ENCODE assay signal across 8 mouse cellular contexts in the genomic region with DNA sequence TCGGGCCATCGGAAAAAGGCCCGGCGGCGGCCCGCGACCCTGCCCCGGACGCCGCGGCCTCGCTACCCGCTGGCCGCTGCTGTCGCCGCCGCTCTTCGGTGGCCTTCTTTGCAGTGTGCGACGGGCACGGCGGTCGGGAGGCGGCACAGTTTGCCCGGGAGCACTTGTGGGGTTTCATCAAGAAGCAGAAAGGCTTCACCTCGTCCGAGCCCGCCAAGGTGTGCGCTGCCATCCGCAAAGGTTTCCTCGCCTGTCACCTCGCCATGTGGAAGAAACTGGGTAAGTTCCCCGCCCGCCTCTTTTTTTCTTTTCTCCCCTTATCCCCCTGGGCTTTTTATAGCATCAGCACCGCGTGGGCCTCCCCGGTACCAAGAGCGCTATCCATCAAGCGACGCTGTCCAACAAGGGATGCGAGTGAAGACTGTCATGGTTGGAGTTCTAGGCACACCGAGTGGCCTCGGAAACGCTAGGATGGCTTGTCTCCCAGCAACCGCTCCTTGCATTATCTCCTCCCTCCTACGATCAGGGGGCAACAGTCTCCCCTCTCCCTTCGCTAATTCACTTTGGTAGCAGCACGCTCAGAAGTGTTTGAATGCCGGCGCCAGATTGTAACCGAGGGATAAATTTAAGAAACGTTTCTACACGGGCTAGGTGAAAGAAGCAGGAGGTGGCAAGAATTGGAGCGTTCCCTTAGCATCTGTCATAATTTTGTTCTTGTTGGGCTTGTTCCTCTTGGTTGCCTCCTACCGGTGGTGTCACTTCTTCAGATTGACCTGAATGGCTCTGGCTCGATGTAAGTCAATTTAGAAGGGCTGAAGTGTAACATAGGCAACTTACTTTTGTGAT. TPM values are rescaled to one million over a fixed set of nuclear protein-coding genes. Genes with fewer than 3 reads are reported as not detected.
DNase-seq lines count a peak whose midpoint lies in the region; ATAC-seq and TF ChIP-seq lines count a peak whose summit lies in the region.

No protein-coding gene starts in this region.

- H3K27ac ChIP-seq in forebrain, embryonic 11.5 days (ENCODE audit: low read depth, low read length), result peak overlapping the region; percentile 87
- H3K27ac ChIP-seq in lung, embryonic 14.5 days (ENCODE audit: low read depth), result peak overlapping the region; percentile 94
- H3K27ac ChIP-seq in olfactory bulb, adult 2 months (ENCODE audit: insufficient read depth, low read depth, low read length), result no peak overlapping the region

- TF ChIP-seq CTCF in G1E (IDR thresholded peaks at IDR 0.05; ENCODE audit: low read depth, low read length), result no peak
- peak; percentile 62 for TF ChIP-seq CTCF in lung, embryonic 14.5 days (IDR thresholded peaks at IDR 0.05; ENCODE audit: low read depth)
- TF ChIP-seq CTCF in olfactory bulb, adult 2 months (IDR thresholded peaks at IDR 0.05; ENCODE audit: insufficient read depth, low read depth, low read length), result no peak

- H3K27me3 ChIP-seq in G1E (ENCODE audit: insufficient read depth, low read length), result no peaks in the 10 kb centered on the region
- H3K27me3 ChIP-seq in forebrain, embryonic 11.5 days (ENCODE audit: control insufficient read depth, insufficient read depth, low read length), result no peaks in the 10 kb centered on the region
- H3K27me3 ChIP-seq in lung, embryonic 14.5 days (ENCODE audit: insufficient read depth, low read length), result no peaks in the 10 kb centered on the region

- H3K4me1 ChIP-seq in G1E (ENCODE audit: insufficient read depth, low read depth, low read length), result peaks cover 36% of the 10 kb centered on the region
- peaks cover 4% of the 10 kb centered on the region for H3K4me1 ChIP-seq in forebrain, embryonic 11.5 days (replicated peaks; ENCODE audit: control insufficient read depth, insufficient read depth, low read length)
- H3K4me1 ChIP-seq in lung, embryonic 14.5 days (ENCODE audit: insufficient read depth), result 0 out of 2 replicates have a peak, but pooled peaks cover 3% of the 10 kb centered on the region
- H3K4me1 ChIP-seq in olfactory bulb, adult 2 months (ENCODE audit: control insufficient read depth, insufficient read depth, low read length), result 0 out of 2 replicates have a peak, but pooled peaks cover 2% of the 10 kb centered on the region

- peak overlapping the region; percentile 91 for H3K4me3 ChIP-seq in G1E (ENCODE audit: low read depth, low read length)
- H3K4me3 ChIP-seq in forebrain, embryonic 11.5 days (ENCODE audit: low read depth, low read length), result peak overlapping the region; percentile 96
- H3K4me3 ChIP-seq in lung, embryonic 14.5 days (ENCODE audit: low read depth, low read length), result peak overlapping the region; percentile 96
- H3K4me3 ChIP-seq in olfactory bulb, adult 2 months (ENCODE audit: insufficient read depth, low read depth, low read length), result peak overlapping the region; percentile 74

- DNase-seq in G1E (ENCODE audit: low spot score), result peak; percentile 31
- peak; percentile 70 for DNase-seq in c-Kit-positive CD71-positive TER-119-negative erythroid progenitor cells, embryonic 14.5 days (ENCODE audit: low read depth)
- peak; percentile 66 for DNase-seq in forebrain, embryonic 11.5 days (ENCODE audit: low spot score)
- peak; percentile 58 to 65 for DNase-seq in heart, postnatal 10 days
- peak; percentile 50 to 65 for DNase-seq in kidney, postnatal 36 days
- DNase-seq in lung, embryonic 14.5 days, result peak; percentile 74
- DNase-seq in thymus, postnatal 10 days (ENCODE audit: low spot score in 2 of 2), result peak; percentile 33 to 59

- TF ChIP-seq POLR2A in olfactory bulb, adult 2 months (IDR thresholded peaks at IDR 0.05; ENCODE audit: insufficient read depth, low read depth, low read length), result no peak

- no peak for ATAC-seq in G1E (ENCODE audit: extremely low read depth, insufficient number of reproducible peaks, low FRiP score, poor library complexity, severe bottlenecking)
- no peak; the same call in none of the 2 replicates for ATAC-seq in forebrain, embryonic 11.5 days (replicated peaks; ENCODE audit: low FRiP score)
- peak; percentile 21; the same call in 1 of the 2 replicates for ATAC-seq in lung, embryonic 14.5 days (ENCODE audit: insufficient read depth)

- H3K9ac ChIP-seq in forebrain, embryonic 11.5 days (ENCODE audit: low read length), result peak overlapping the region; percentile 96
- H3K9ac ChIP-seq in lung, embryonic 14.5 days, result peak overlapping the region; percentile 90

- peak overlapping the region; percentile 49 for H3K4me2 ChIP-seq in forebrain, embryonic 11.5 days (ENCODE audit: low read depth, low read length, severe bottlenecking)
- peak overlapping the region; percentile 68 for H3K4me2 ChIP-seq in lung, embryonic 14.5 days

- under 1% methylated on average over 55 of the region's 56 CpGs for WGBS in forebrain, embryonic 11.5 days
- WGBS in lung, embryonic 14.5 days, result under 1% methylated on average over 54 of the region's 56 CpGs
- under 1% methylated on average over 56 of the region's 56 CpGs for WGBS in olfactory bulb, adult 2 months

- intact Hi-C loops in heart, postnatal 10 days (cut with DNase I), result loop anchor here (1.0 to 10.0 kb wide), 3 partner anchors 40 to 397 kb away; partner anchors contain the start of genes Appbp2 and Znhit3

- H3K36me3 ChIP-seq in G1E (replicated peaks), result peaks cover 24% of the 10 kb centered on the region
- H3K36me3 ChIP-seq in forebrain, embryonic 11.5 days (ENCODE audit: control insufficient read depth, insufficient read depth, low read length), result no peaks in the 10 kb centered on the region; the same call in 1 of the 2 replicates
- H3K36me3 ChIP-seq in lung, embryonic 14.5 days (ENCODE audit: insufficient read depth), result peaks cover 12% of the 10 kb centered on the region; the same call in 1 of the 2 replicates

- no peaks in the 10 kb centered on the region for H3K9me3 ChIP-seq in G1E (replicated peaks)
- H3K9me3 ChIP-seq in forebrain, embryonic 11.5 days (ENCODE audit: control insufficient read depth, low read length), result no peaks in the 10 kb centered on the region
- H3K9me3 ChIP-seq in lung, embryonic 14.5 days (ENCODE audit: low read depth, low read length), result no peaks in the 10 kb centered on the region

RNA-seq across cellular contexts. Expression of gene Ppm1d, which starts 0.8 kb away (rescaled TPM):
- total RNA-seq in G1E (2014; fragmentation: Nextera tagmentation), result 38.6 and 44.8 TPM in 2 replicates
- 13.4 and 15.7 TPM in 2 replicates for total RNA-seq in G1E (2017)
- polyA plus RNA-seq in G1E (2012), result 9.5 and 9.9 TPM in 2 replicates
- polyA plus RNA-seq in forebrain, embryonic 11.5 days (2014; fragmentation: Nextera tagmentation; extraction: Ambion mirVana), result 29.6 and 30.4 TPM in 2 replicates
- 10 to 100 TPM; 11.3 to 13.2 TPM for total RNA-seq in heart, postnatal 10 days (2021)
- 21.4 and 23.1 TPM in 2 replicates for polyA plus RNA-seq in lung, embryonic 14.5 days (2014; fragmentation: Nextera tagmentation; extraction: Ambion mirVana)
- polyA plus RNA-seq in olfactory bulb, adult 2 months (2012; ENCODE audit: insufficient read depth, insufficient read length, low replicate concordance, missing spikeins), result not detected in 2 replicates

RNA-seq across cellular contexts. Expression of gene Bcas3, which starts 41.1 kb away (rescaled TPM):
- total RNA-seq in G1E (2014; fragmentation: Nextera tagmentation) (33.2 and 41.3 TPM in 2 replicates), G1E (2017) (19.0 and 20.1 TPM in 2 replicates)
- 61.0 and 74.3 TPM in 2 replicates for polyA plus RNA-seq in G1E (2012)
- polyA plus RNA-seq in forebrain, embryonic 11.5 days (2014; fragmentation: Nextera tagmentation; extraction: Ambion mirVana), result 17.3 and 17.9 TPM in 2 replicates
- total RNA-seq in heart, postnatal 10 days (2021), result 10 to 100 TPM; 31.9 to 34.6 TPM
- polyA plus RNA-seq in lung, embryonic 14.5 days (2014; fragmentation: Nextera tagmentation; extraction: Ambion mirVana), result 31.1 and 35.0 TPM in 2 replicates
- polyA plus RNA-seq in olfactory bulb, adult 2 months (2012; ENCODE audit: insufficient read depth, insufficient read length, low replicate concordance, missing spikeins), result not detected in 2 replicates

Comparison
In these comparisons a context has a peak if more than half of its experiments do, and no peak if none do; other contexts are left out.
1. RNA of gene Ppm1d, which starts 0.8 kb away (polyA plus RNA-seq): 29.6 to 30.4 TPM in forebrain, embryonic 11.5 days, 21.4 to 23.1 TPM in lung, embryonic 14.5 days and 9.5 to 9.9 TPM in G1E; not detected in olfactory bulb, adult 2 months; every median in the first group is over 10 times any median in the second.
2. Peak in every context shown above with its lines, with median percentiles within 50 percentile points of each other: DNase-seq and H3K4me3 ChIP-seq.